Mouse (Mus musculus) kidney, postnatal 10 days (tissue): Measurements from ENCODE around the gene Ten1.

Experiments
- DNase-seq: peaks from one replicate; pipeline ENCODE4 v3.0.0; 2021; ENCODE audit warnings: mixed read lengths

The Ten1 gene

GRCm38 (mm10) chr11:116241744-116242235, 43.1 kb downstream of the Ten1 start:
- DNase-seq = peak; percentile 60

- no peak for DNase-seq
These were observed 45.9 kb downstream of the Ten1 start for GRCm38 (mm10) chr11:116244580-116244979.

GRCm38 (mm10) chr11:116245616-116246015, 47.0 kb downstream of the Ten1 start:
- DNase-seq = no peak

- DNase-seq = no peak
These were observed 49.0 kb downstream of the Ten1 start for GRCm38 (mm10) chr11:116247502-116248222.

GRCm38 (mm10) chr11:116250898-116251297, 52.2 kb downstream of the Ten1 start:
- no peak for DNase-seq

- DNase-seq = no peak
These were observed 54.5 kb downstream of the Ten1 start for GRCm38 (mm10) chr11:116253076-116253600.

GRCm38 (mm10) chr11:116254627-116255026, 56.0 kb downstream of the Ten1 start:
- peak; percentile 66 for DNase-seq

- no peak for DNase-seq
These were observed 56.7 kb downstream of the Ten1 start for GRCm38 (mm10) chr11:116255090-116255981.

GRCm38 (mm10) chr11:116255982-116256675, 57.5 kb downstream of the Ten1 start:
- no peak for DNase-seq

GRCm38 (mm10) chr11:116259461-116259860, 60.8 kb downstream of the Ten1 start:
- DNase-seq = no peak

GRCm38 (mm10) chr11:116260259-116260658, 61.6 kb downstream of the Ten1 start:
- DNase-seq = no peak
